Mouse (Mus musculus) intestine, embryonic 15.5 days (tissue): ENCODE results near the gene Golga1. TPM values are rescaled to one million over a fixed set of nuclear protein-coding genes. Genes with fewer than 3 reads are reported as not detected.

ENCODE experiments used
- ATAC-seq: fragments of 200-750 bp; cut with Nextera tagmentation; 2 replicates; pipeline ENCODE4 v1.8.0; 2017; ENCODE audit warnings: moderate TSS enrichment, moderate library complexity
- H3K27ac ChIP-seq: fragments of 300-500 bp; sonication (generic); 2 replicates; pipeline ENCODE4 v1.5.1; 2015; ENCODE audit warnings: mild to moderate bottlenecking, inconsistent platforms
- H3K27me3 ChIP-seq: fragments of 300-500 bp; sonication (generic); replicated peaks from 2 replicates; pipeline ENCODE4 v1.6.1; 2015; ENCODE audit warnings: inconsistent platforms
- H3K36me3 ChIP-seq: fragments of 300-500 bp; sonication (generic); 2 replicates; pipeline ENCODE4 v1.6.1; 2015; ENCODE audit warnings: inconsistent platforms
- H3K4me1 ChIP-seq: fragments of 300-500 bp; sonication (generic); replicated peaks from 2 replicates; pipeline ENCODE4 v1.6.1; 2015; ENCODE audit warnings: inconsistent platforms
- H3K4me2 ChIP-seq: fragments of 300-500 bp; sonication (generic); replicated peaks from 2 replicates; pipeline ENCODE4 v1.6.1; 2015; ENCODE audit warnings: mild to moderate bottlenecking, inconsistent platforms
- H3K4me3 ChIP-seq: fragments of 300-500 bp; sonication (generic); replicated peaks from 2 replicates; pipeline ENCODE4 v1.5.1; 2015; ENCODE audit warnings: inconsistent platforms
- H3K9ac ChIP-seq: fragments of 300-500 bp; sonication (generic); 2 replicates; pipeline ENCODE4 v1.6.1; 2015; ENCODE audit warnings: inconsistent platforms
- H3K9me3 ChIP-seq: fragments of 300-500 bp; sonication (generic); 2 replicates; pipeline ENCODE4 v1.6.1; 2016; ENCODE audit warnings: inconsistent platforms
- WGBS: fragments of 180-500 bp; shearing (Covaris S2); methylation state at CpG from one replicate; pipeline ENCODE4 v1.1.7; 2015; 5-methylcytosine and 5-hydroxymethylcytosine counted together
- polyA plus RNA-seq: library from polyadenylated mRNA; unstranded; fragments of >200 nt; fragmentation: Nextera tagmentation; extraction: Ambion mirVana; gene quantifications from 2 replicates; pipeline ENCODE4 v1.2.1, GENCODE M21; 2015

Gene Golga1
- polyA plus RNA-seq, 1 experiment from 2014 or later = 28.9 TPM

GRCm38 (mm10) chr2:39004880-39005435 lies 60.4 kb downstream of the Golga1 start, which contains the start of gene Arpc5l:
Arpc5l (plus strand) TSS chr2:39005348.
- Histone ChIP-seq H3K36me3 (peaks cover 27% of the 10 kb centered on the region), H3K9ac (peak within 1 kb of the TSS; percentile 66), H3K4me1 (peaks cover 43% of the 10 kb centered on the region), H3K27ac (peak within 1 kb of the TSS; percentile 83), H3K27me3 (no peaks in the 10 kb centered on the region), H3K9me3 (no peaks in the 10 kb centered on the region), H3K4me3 (peak within 1 kb of the TSS; percentile 74), H3K4me2 (peak within 1 kb of the TSS; percentile 73)
- WGBS = 1% methylated on average over 58 of the region's 58 CpGs
- peak; percentile 85 for ATAC-seq

- Histone ChIP-seq H3K4me2 (peak overlapping the region; percentile 73), H3K4me1 (peaks cover 41% of the 10 kb centered on the region), H3K4me3 (peak overlapping the region; percentile 74), H3K27ac (peak overlapping the region; percentile 83), H3K9ac (peak overlapping the region; percentile 66), H3K27me3 (no peaks in the 10 kb centered on the region), H3K36me3 (peaks cover 30% of the 10 kb centered on the region), H3K9me3 (no peaks in the 10 kb centered on the region)
- WGBS = 1% methylated on average over 11 of the region's 11 CpGs
- ATAC-seq = peak; percentile 3; the same call in 1 of the 2 replicates
These were observed 61.0 kb downstream of the Golga1 start for GRCm38 (mm10) chr2:39004372-39004771.

GRCm38 (mm10) chr2:39003512-39003911 lies 61.8 kb downstream of the Golga1 start:
- H3K36me3 ChIP-seq = peaks cover 30% of the 10 kb centered on the region
- ATAC-seq = no peak
- no peak overlapping the region for H3K27ac ChIP-seq
- peak overlapping the region; percentile 74 for H3K4me3 ChIP-seq
- H3K9ac ChIP-seq = peak overlapping the region; percentile 66
- H3K9me3 ChIP-seq = no peaks in the 10 kb centered on the region
- H3K4me1 ChIP-seq = peaks cover 32% of the 10 kb centered on the region
- WGBS = 66% methylated on average over 5 of the region's 5 CpGs
- H3K27me3 ChIP-seq = no peaks in the 10 kb centered on the region
- peak overlapping the region; percentile 73 for H3K4me2 ChIP-seq

- Histone ChIP-seq H3K27me3 (no peaks in the 10 kb centered on the region), H3K9me3 (no peaks in the 10 kb centered on the region), H3K9ac (peak overlapping the region; percentile 66), H3K4me3 (peak overlapping the region; percentile 74), H3K27ac (no peak overlapping the region), H3K4me1 (peaks cover 32% of the 10 kb centered on the region), H3K4me2 (peak overlapping the region; percentile 73), H3K36me3 (peaks cover 30% of the 10 kb centered on the region)
- 54% methylated on average over 8 of the region's 8 CpGs for WGBS
- ATAC-seq = no peak
These were observed 62.2 kb downstream of the Golga1 start for GRCm38 (mm10) chr2:39003106-39003505.

GRCm38 (mm10) chr2:39001866-39002265 lies 63.5 kb downstream of the Golga1 start:
- H3K4me1 ChIP-seq = peaks cover 34% of the 10 kb centered on the region
- WGBS = 73% methylated on average over 3 of the region's 3 CpGs
- ATAC-seq = no peak

GRCm38 (mm10) chr2:39000587-39000919 lies 64.8 kb downstream of the Golga1 start:
- 77% methylated on average over 4 of the region's 4 CpGs for WGBS
- ATAC-seq = no peak
- H3K4me2 ChIP-seq = no peak overlapping the region
- no peak overlapping the region; the same call in 1 of the 2 replicates for H3K9ac ChIP-seq
- no peak overlapping the region for H3K27ac ChIP-seq
- H3K36me3 ChIP-seq = peaks cover 30% of the 10 kb centered on the region
- H3K27me3 ChIP-seq = no peaks in the 10 kb centered on the region
- H3K4me3 ChIP-seq = no peak overlapping the region
- no peaks in the 10 kb centered on the region for H3K9me3 ChIP-seq
- peaks cover 26% of the 10 kb centered on the region for H3K4me1 ChIP-seq

More at GRCm38 (mm10) chr2:39001866-39002265, 63.5 kb downstream of the Golga1 start:
- Histone ChIP-seq H3K4me3 (no peak overlapping the region), H3K9ac (no peak overlapping the region), H3K4me2 (no peak overlapping the region), H3K27me3 (no peaks in the 10 kb centered on the region), H3K9me3 (no peaks in the 10 kb centered on the region), H3K27ac (no peak overlapping the region), H3K36me3 (peaks cover 30% of the 10 kb centered on the region)

GRCm38 (mm10) chr2:38999910-39000586 lies 65.3 kb downstream of the Golga1 start:
- 66% methylated on average over 8 of the region's 8 CpGs for WGBS
- ATAC-seq = no peak
- no peak overlapping the region for H3K4me2 ChIP-seq
- no peaks in the 10 kb centered on the region for H3K27me3 ChIP-seq
- H3K4me3 ChIP-seq = no peak overlapping the region; the same call in 1 of the 2 replicates
- no peak overlapping the region; the same call in 1 of the 2 replicates for H3K9ac ChIP-seq
- peak overlapping the region; percentile 44; the same call in 1 of the 2 replicates for H3K27ac ChIP-seq
- no peaks in the 10 kb centered on the region for H3K9me3 ChIP-seq
- H3K4me1 ChIP-seq = peaks cover 26% of the 10 kb centered on the region
- peaks cover 30% of the 10 kb centered on the region for H3K36me3 ChIP-seq

- peak overlapping the region; percentile 44 for H3K27ac ChIP-seq
- no peaks in the 10 kb centered on the region for H3K27me3 ChIP-seq
- no peaks in the 10 kb centered on the region for H3K9me3 ChIP-seq
- 33% methylated on average over 4 of the region's 4 CpGs for WGBS
- H3K4me3 ChIP-seq = no peak overlapping the region
- no peak for ATAC-seq
- no peak overlapping the region for H3K4me2 ChIP-seq
- H3K9ac ChIP-seq = no peak overlapping the region
- H3K36me3 ChIP-seq = peaks cover 30% of the 10 kb centered on the region
- H3K4me1 ChIP-seq = peaks cover 26% of the 10 kb centered on the region
These were observed 66.0 kb downstream of the Golga1 start for GRCm38 (mm10) chr2:38999381-38999780.

GRCm38 (mm10) chr2:38997386-38998374 lies 67.7 kb downstream of the Golga1 start, which contains the start of gene Wdr38:
Wdr38 (plus strand) TSS chr2:38997476.
- peak; percentile 93 for ATAC-seq
- no peaks in the 10 kb centered on the region for H3K9me3 ChIP-seq
- 13% methylated on average over 33 of the region's 33 CpGs for WGBS
- H3K36me3 ChIP-seq = peaks cover 21% of the 10 kb centered on the region
- no peak within 1 kb of the TSS for H3K27ac ChIP-seq
- peaks cover 13% of the 10 kb centered on the region for H3K4me1 ChIP-seq
- peak within 1 kb of the TSS; percentile 67 for H3K4me2 ChIP-seq
- H3K4me3 ChIP-seq = peak within 1 kb of the TSS; percentile 43
- no peaks in the 10 kb centered on the region for H3K27me3 ChIP-seq
- H3K9ac ChIP-seq = peak within 1 kb of the TSS; percentile 50

- H3K9ac ChIP-seq = no peak overlapping the region
- H3K27ac ChIP-seq = no peak overlapping the region
- H3K4me2 ChIP-seq = no peak overlapping the region; the same call in 1 of the 2 replicates
These were observed 72.9 kb downstream of the Golga1 start for GRCm38 (mm10) chr2:38992452-38992851.

GRCm38 (mm10) chr2:38992004-38992403 lies 73.3 kb downstream of the Golga1 start:
- ATAC-seq = peak; percentile 62
- H3K4me1 ChIP-seq = no peaks in the 10 kb centered on the region
- H3K9me3 ChIP-seq = no peaks in the 10 kb centered on the region
- H3K4me2 ChIP-seq = no peak overlapping the region; the same call in 1 of the 2 replicates
- WGBS = 48% methylated on average over 4 of the region's 4 CpGs
- no peak overlapping the region for H3K4me3 ChIP-seq
- H3K27ac ChIP-seq = no peak overlapping the region
- H3K36me3 ChIP-seq = no peaks in the 10 kb centered on the region
- no peaks in the 10 kb centered on the region for H3K27me3 ChIP-seq
- no peak overlapping the region for H3K9ac ChIP-seq

More at GRCm38 (mm10) chr2:38992452-38992851, 72.9 kb downstream of the Golga1 start:
- Histone ChIP-seq H3K4me3 (no peak overlapping the region), H3K4me1 (0 out of 2 replicates have a peak, but pooled peaks cover 2% of the 10 kb centered on the region), H3K27me3 (no peaks in the 10 kb centered on the region), H3K36me3 (no peaks in the 10 kb centered on the region), H3K9me3 (no peaks in the 10 kb centered on the region)
- 25% methylated on average over 4 of the region's 4 CpGs for WGBS
- peak; percentile 73 for ATAC-seq

- ATAC-seq = no peak
- Histone ChIP-seq H3K4me1 (no peaks in the 10 kb centered on the region), H3K36me3 (no peaks in the 10 kb centered on the region), H3K27me3 (no peaks in the 10 kb centered on the region), H3K9ac (no peak overlapping the region), H3K9me3 (no peaks in the 10 kb centered on the region), H3K4me3 (no peak overlapping the region), H3K4me2 (no peak overlapping the region), H3K27ac (no peak overlapping the region)
- 87% methylated on average over 2 of the region's 2 CpGs for WGBS
These were observed 76.4 kb downstream of the Golga1 start for GRCm38 (mm10) chr2:38988929-38989328.
